In the genomic region with DNA sequence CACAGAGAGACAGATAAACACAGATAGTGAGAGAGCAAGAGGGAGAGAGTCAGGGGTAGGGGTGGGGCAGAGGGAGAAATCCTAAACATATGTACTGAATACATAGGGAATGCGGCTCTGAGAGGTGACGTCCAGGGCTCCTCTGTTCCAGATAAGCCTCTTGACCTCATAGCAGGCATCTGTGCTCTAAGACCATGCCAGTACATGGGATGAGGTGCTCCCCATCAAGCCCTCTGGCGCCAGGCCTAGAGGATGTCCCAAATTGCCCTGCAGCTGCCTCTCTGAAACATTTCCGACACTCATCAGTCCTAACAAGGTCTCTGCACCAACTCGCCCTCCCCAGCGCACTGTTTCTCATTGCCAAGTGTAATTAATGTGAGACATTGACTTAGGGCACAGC, we compare ENCODE assay signal across 30 mouse cellular contexts.
DNase-seq lines count a peak whose midpoint lies in the region; ATAC-seq and TF ChIP-seq lines count a peak whose summit lies in the region.
"Had no signal": no experiment of that assay in that cellular context is flagged by ENCODE, and none has a peak within 500 bp of the region (broad histone marks: within the 10 kb centered on the region; RNA-seq: fewer than 3 reads in every experiment).

No protein-coding gene starts in this region.

- H3K9me3 ChIP-seq in forebrain, postnatal 0 days (ENCODE audit: low read length), result no peaks in the 10 kb centered on the region
- H3K9me3 ChIP-seq in forebrain, embryonic 12.5 days, result no peaks in the 10 kb centered on the region
- H3K9me3 ChIP-seq in heart, embryonic 12.5 days (replicated peaks), result no peaks in the 10 kb centered on the region
- H3K9me3 ChIP-seq in heart, postnatal 0 days (replicated peaks; ENCODE audit: control insufficient read depth, low read length), result no peaks in the 10 kb centered on the region
- H3K9me3 ChIP-seq: forebrain, embryonic 13.5 days; heart, embryonic 15.5 days; hindbrain, embryonic 13.5 days; limb, embryonic 13.5 days; midbrain, embryonic 12.5 days; neural tube, embryonic 13.5 days had no signal

- no peak for TF ChIP-seq CTCF in forebrain, postnatal 0 days (IDR thresholded peaks at IDR 0.05; ENCODE audit: low read depth)
- TF ChIP-seq CTCF in heart, postnatal 0 days (IDR thresholded peaks at IDR 0.05; ENCODE audit: low read depth), result no peak

- no peak overlapping the region for H3K4me2 ChIP-seq in forebrain, postnatal 0 days (ENCODE audit: low read depth)
- H3K4me2 ChIP-seq in forebrain, embryonic 12.5 days, result no peak overlapping the region
- H3K4me2 ChIP-seq in heart, embryonic 12.5 days, result no peak overlapping the region
- H3K4me2 ChIP-seq in heart, postnatal 0 days (ENCODE audit: low read depth, low read length), result no peak overlapping the region
- H3K4me2 ChIP-seq: forebrain, embryonic 13.5 days; heart, embryonic 15.5 days; hindbrain, embryonic 13.5 days; limb, embryonic 13.5 days; liver, embryonic 11.5 days; midbrain, embryonic 12.5 days; neural tube, embryonic 13.5 days had no signal

- H3K4me1 ChIP-seq in forebrain, postnatal 0 days (ENCODE audit: insufficient read depth), result no peaks in the 10 kb centered on the region
- no peaks in the 10 kb centered on the region for H3K4me1 ChIP-seq in forebrain, embryonic 12.5 days
- no peaks in the 10 kb centered on the region for H3K4me1 ChIP-seq in heart, embryonic 12.5 days (replicated peaks)
- peaks cover 10% of the 10 kb centered on the region for H3K4me1 ChIP-seq in heart, postnatal 0 days (ENCODE audit: control insufficient read depth, insufficient read depth)
- H3K4me1 ChIP-seq: forebrain, embryonic 13.5 days; hindbrain, embryonic 13.5 days; megakaryocyte, embryonic 14.5 days; midbrain, embryonic 12.5 days; neural tube, embryonic 13.5 days had no signal

- no peak overlapping the region for H3K9ac ChIP-seq in forebrain, postnatal 0 days
- H3K9ac ChIP-seq in forebrain, embryonic 12.5 days, result no peak overlapping the region
- H3K9ac ChIP-seq in heart, embryonic 12.5 days, result no peak overlapping the region
- H3K9ac ChIP-seq in heart, postnatal 0 days (replicated peaks; ENCODE audit: low read depth, low read length), result no peak overlapping the region
- H3K9ac ChIP-seq: forebrain, embryonic 13.5 days; heart, embryonic 15.5 days; hindbrain, embryonic 13.5 days; limb, embryonic 13.5 days; midbrain, embryonic 12.5 days; neural tube, embryonic 13.5 days had no signal

- 81% methylated on average over 6 of the region's 6 CpGs for WGBS in forebrain, postnatal 0 days
- WGBS in forebrain, embryonic 12.5 days, result 84% methylated on average over 6 of the region's 6 CpGs
- WGBS in heart, embryonic 12.5 days, result 55% methylated on average over 6 of the region's 6 CpGs
- WGBS in heart, postnatal 0 days, result 37% methylated on average over 6 of the region's 6 CpGs

- no peak overlapping the region for H3K4me3 ChIP-seq in forebrain, postnatal 0 days (ENCODE audit: low read depth, low read length)
- H3K4me3 ChIP-seq in forebrain, embryonic 12.5 days (replicated peaks), result no peak overlapping the region
- no peak overlapping the region for H3K4me3 ChIP-seq in heart, embryonic 12.5 days
- no peak overlapping the region for H3K4me3 ChIP-seq in heart, postnatal 0 days (ENCODE audit: low read depth, low read length)
- H3K4me3 ChIP-seq: forebrain, embryonic 13.5 days; heart, embryonic 15.5 days; hindbrain, embryonic 13.5 days; limb, embryonic 13.5 days; megakaryocyte, embryonic 14.5 days; midbrain, embryonic 12.5 days; myocyte; neural tube, embryonic 13.5 days had no signal

- no peak for DNase-seq in forebrain, postnatal 0 days
- DNase-seq in heart, adult 18-20 months, result peak; percentile 60 to 76
- DNase-seq in Muller cell, postnatal 12 days (ENCODE audit: inconsistent ontology term), result peak; percentile 40
- peak; percentile 30 for DNase-seq in heart, postnatal 0 days (ENCODE audit: low spot score)
- DNase-seq in natural killer cell, adult 2 months (ENCODE audit: low spot score in 2 of 2), result no peak
- DNase-seq in cerebellum, adult 8-10 months, result no peak
- DNase-seq: adrenal gland, postnatal 14 days; cerebellum, adult 11 months; cerebellum, adult 9-11 months; kidney, adult 9 months; kidney, postnatal 10 days; layer of hippocampus, adult 9-11 months; lung, postnatal 4 days; thymus, adult 2 months; thymus, postnatal 36 days had no signal

- H3K27me3 ChIP-seq in forebrain, postnatal 0 days (ENCODE audit: insufficient read depth, low read length), result no peaks in the 10 kb centered on the region
- no peaks in the 10 kb centered on the region for H3K27me3 ChIP-seq in forebrain, embryonic 12.5 days
- H3K27me3 ChIP-seq in heart, embryonic 12.5 days (replicated peaks), result no peaks in the 10 kb centered on the region
- H3K27me3 ChIP-seq in heart, postnatal 0 days (ENCODE audit: control insufficient read depth, insufficient read depth, low read length), result no peaks in the 10 kb centered on the region
- H3K27me3 ChIP-seq: forebrain, embryonic 13.5 days; heart, embryonic 15.5 days; hindbrain, embryonic 13.5 days; megakaryocyte, embryonic 14.5 days; midbrain, embryonic 12.5 days; neural tube, embryonic 13.5 days; Patski had no signal

- no peak overlapping the region for H3K27ac ChIP-seq in forebrain, postnatal 0 days (ENCODE audit: low read depth, low read length)
- no peak overlapping the region for H3K27ac ChIP-seq in forebrain, embryonic 12.5 days
- no peak overlapping the region for H3K27ac ChIP-seq in heart, embryonic 12.5 days (ENCODE audit: poor library complexity, severe bottlenecking)
- H3K27ac ChIP-seq in heart, postnatal 0 days (ENCODE audit: low read depth), result no peak overlapping the region
- H3K27ac ChIP-seq: forebrain, embryonic 13.5 days; heart, embryonic 15.5 days; hindbrain, embryonic 13.5 days; limb, embryonic 13.5 days; midbrain, embryonic 12.5 days; neural tube, embryonic 13.5 days had no signal

- TF ChIP-seq EP300 in heart, postnatal 0 days (IDR thresholded peaks at IDR 0.05; ENCODE audit: low read depth), result no peak

- ATAC-seq in forebrain, postnatal 0 days, result 0 out of 2 replicates have a peak, but pooled peaks have one; percentile 23
- ATAC-seq in forebrain, embryonic 12.5 days (ENCODE audit: low FRiP score), result no peak
- ATAC-seq in heart, embryonic 12.5 days (ENCODE audit: insufficient number of reproducible peaks, low FRiP score), result no peak
- peak; percentile 87 for ATAC-seq in heart, postnatal 0 days (ENCODE audit: insufficient read depth, low read depth)
- ATAC-seq: forebrain, embryonic 13.5 days; intestine, postnatal 0 days; lung, postnatal 0 days; Patski had no signal

- no peaks in the 10 kb centered on the region for H3K36me3 ChIP-seq in forebrain, postnatal 0 days (ENCODE audit: insufficient read depth)
- H3K36me3 ChIP-seq in forebrain, embryonic 12.5 days (replicated peaks), result no peaks in the 10 kb centered on the region
- no peaks in the 10 kb centered on the region for H3K36me3 ChIP-seq in heart, embryonic 12.5 days
- no peaks in the 10 kb centered on the region for H3K36me3 ChIP-seq in heart, postnatal 0 days (replicated peaks; ENCODE audit: control insufficient read depth, insufficient read depth, low read length)
- H3K36me3 ChIP-seq: G1E; heart, embryonic 15.5 days; hindbrain, embryonic 13.5 days; limb, embryonic 13.5 days; midbrain, embryonic 12.5 days; neural tube, embryonic 13.5 days had no signal

Comparison
In these comparisons a context has a peak if more than half of its experiments do, and no peak if none do; other contexts are left out.
1. ATAC-seq: peak in forebrain, postnatal 0 days (single experiment) and heart, postnatal 0 days (single experiment); none in forebrain, embryonic 12.5 days (single experiment) and heart, embryonic 12.5 days (single experiment).
2. DNase-seq: peak in heart, adult 18-20 months (2 of 2), Muller cell, postnatal 12 days (single experiment) and heart, postnatal 0 days (single experiment); none in forebrain, postnatal 0 days (single experiment), natural killer cell, adult 2 months (0 of 2) and cerebellum, adult 8-10 months (single experiment).